Mouse (Mus musculus): Measurements from ENCODE around the gene Jmjd1c.

Gene Jmjd1c

GRCm38 (mm10) chr10:67126859-67127758, 31.2 kb downstream of the Jmjd1c start:
- peak; percentile 22 to 72 for DNase-seq (ENCODE audit: low spot score in 2 of 2)

GRCm38 (mm10) chr10:67129531-67129930, 33.6 kb downstream of the Jmjd1c start:
- no peak for DNase-seq (ENCODE audit: low spot score in 2 of 2)

GRCm38 (mm10) chr10:67131709-67132108, 35.8 kb downstream of the Jmjd1c start:
- DNase-seq (ENCODE audit: low spot score in 2 of 2): no peak

- no peak for DNase-seq (ENCODE audit: low spot score in 2 of 2)
Measured at GRCm38 (mm10) chr10:67134322-67134721, 38.4 kb downstream of the Jmjd1c start.

- no peak for DNase-seq (ENCODE audit: low spot score in 2 of 2)
Measured at GRCm38 (mm10) chr10:67137437-67137836, 41.5 kb downstream of the Jmjd1c start.

- DNase-seq (ENCODE audit: low spot score in 2 of 2): no peak
Measured at GRCm38 (mm10) chr10:67143661-67144060, 47.7 kb downstream of the Jmjd1c start.

- no peak for DNase-seq (ENCODE audit: low spot score in 2 of 2)
Measured at GRCm38 (mm10) chr10:67144269-67144668, 48.3 kb downstream of the Jmjd1c start.

GRCm38 (mm10) chr10:67145623-67146022, 49.7 kb downstream of the Jmjd1c start:
- no peak for DNase-seq (ENCODE audit: low spot score in 2 of 2)

- no peak for DNase-seq (ENCODE audit: low spot score in 2 of 2)
Measured at GRCm38 (mm10) chr10:67151766-67152165, 55.8 kb downstream of the Jmjd1c start.

- no peak for DNase-seq (ENCODE audit: low spot score in 2 of 2)
Measured at GRCm38 (mm10) chr10:67154647-67155046, 58.7 kb downstream of the Jmjd1c start.

- DNase-seq (ENCODE audit: low spot score in 2 of 2): no peak
Measured at GRCm38 (mm10) chr10:67174049-67174448, 78.1 kb downstream of the Jmjd1c start.

- DNase-seq (ENCODE audit: low spot score in 2 of 2): no peak
Measured at GRCm38 (mm10) chr10:67176031-67176430, 80.1 kb downstream of the Jmjd1c start.

- no peak for DNase-seq (ENCODE audit: low spot score in 2 of 2)
Measured at GRCm38 (mm10) chr10:67176932-67177331, 81.0 kb downstream of the Jmjd1c start.

- DNase-seq (ENCODE audit: low spot score in 2 of 2): no peak
Measured at GRCm38 (mm10) chr10:67177410-67177809, 81.5 kb downstream of the Jmjd1c start.

- no peak for DNase-seq (ENCODE audit: low spot score in 2 of 2)
Measured at GRCm38 (mm10) chr10:67180021-67180420, 84.1 kb downstream of the Jmjd1c start.

- no peak for DNase-seq (ENCODE audit: low spot score in 2 of 2)
Measured at GRCm38 (mm10) chr10:67180799-67181198, 84.9 kb downstream of the Jmjd1c start.

- peak in 1 of 2 experiments; percentile 18 for DNase-seq (ENCODE audit: low spot score in 2 of 2)
Measured at GRCm38 (mm10) chr10:67182651-67183050, 86.7 kb downstream of the Jmjd1c start.

- DNase-seq (ENCODE audit: low spot score in 2 of 2): no peak
Measured at GRCm38 (mm10) chr10:67183086-67183485, 87.2 kb downstream of the Jmjd1c start.

GRCm38 (mm10) chr10:67184441-67185070, 88.6 kb downstream of the Jmjd1c start:
- no peak for DNase-seq (ENCODE audit: low spot score in 2 of 2)

- peak; percentile 64 to 80 for DNase-seq (ENCODE audit: low spot score in 2 of 2)
Measured at GRCm38 (mm10) chr10:67185491-67186081, 89.7 kb downstream of the Jmjd1c start.

- no peak for DNase-seq (ENCODE audit: low spot score in 2 of 2)
Measured at GRCm38 (mm10) chr10:67186489-67186888, 90.6 kb downstream of the Jmjd1c start.

GRCm38 (mm10) chr10:67187001-67187453, 91.1 kb downstream of the Jmjd1c start:
- DNase-seq (ENCODE audit: low spot score in 2 of 2): no peak

Measured in spleen, postnatal 4 days (tissue).